Mouse (Mus musculus) thymus, adult 2 months (tissue): Measurements from ENCODE around the gene Atp2c1.

Experiments used
- CTCF ChIP-seq: fragments of 200-500 bp; IDR thresholded peaks from 2 replicates; pipeline ENCODE4 v1.5.1; 2012; ENCODE audit warnings: mild to moderate bottlenecking, control low read depth, low read length, moderate library complexity, borderline replicate concordance; ENCODE audit not compliant: control insufficient read depth, poor library complexity, insufficient read depth; ENCODE audit errors: extremely low read depth
- POLR2A ChIP-seq: fragments of 200-500 bp; IDR thresholded peaks from 2 replicates; pipeline ENCODE4 v1.6.1; 2012; ENCODE audit warnings: mild to moderate bottlenecking, low read length, control low read depth, moderate library complexity; ENCODE audit not compliant: control insufficient read depth, poor library complexity, insufficient read depth; ENCODE audit errors: extremely low read depth

- TF ChIP-seq POLR2A (no peak), CTCF (no peak)
Measured at GRCm38 (mm10) chr9:105476134-105476533, 51.0 kb downstream of the Atp2c1 start.
